Mouse (Mus musculus): ENCODE measurements around the gene Bcor. TPM values are rescaled to one million over a fixed set of nuclear protein-coding genes. Genes with fewer than 3 reads are reported as not detected.
A peak's percentile ranks its signal among the peaks of the same experiment; 100 is the strongest.

Gene Bcor
- polyA plus RNA-seq, 1 experiment: 6.7 TPM

DNA sequence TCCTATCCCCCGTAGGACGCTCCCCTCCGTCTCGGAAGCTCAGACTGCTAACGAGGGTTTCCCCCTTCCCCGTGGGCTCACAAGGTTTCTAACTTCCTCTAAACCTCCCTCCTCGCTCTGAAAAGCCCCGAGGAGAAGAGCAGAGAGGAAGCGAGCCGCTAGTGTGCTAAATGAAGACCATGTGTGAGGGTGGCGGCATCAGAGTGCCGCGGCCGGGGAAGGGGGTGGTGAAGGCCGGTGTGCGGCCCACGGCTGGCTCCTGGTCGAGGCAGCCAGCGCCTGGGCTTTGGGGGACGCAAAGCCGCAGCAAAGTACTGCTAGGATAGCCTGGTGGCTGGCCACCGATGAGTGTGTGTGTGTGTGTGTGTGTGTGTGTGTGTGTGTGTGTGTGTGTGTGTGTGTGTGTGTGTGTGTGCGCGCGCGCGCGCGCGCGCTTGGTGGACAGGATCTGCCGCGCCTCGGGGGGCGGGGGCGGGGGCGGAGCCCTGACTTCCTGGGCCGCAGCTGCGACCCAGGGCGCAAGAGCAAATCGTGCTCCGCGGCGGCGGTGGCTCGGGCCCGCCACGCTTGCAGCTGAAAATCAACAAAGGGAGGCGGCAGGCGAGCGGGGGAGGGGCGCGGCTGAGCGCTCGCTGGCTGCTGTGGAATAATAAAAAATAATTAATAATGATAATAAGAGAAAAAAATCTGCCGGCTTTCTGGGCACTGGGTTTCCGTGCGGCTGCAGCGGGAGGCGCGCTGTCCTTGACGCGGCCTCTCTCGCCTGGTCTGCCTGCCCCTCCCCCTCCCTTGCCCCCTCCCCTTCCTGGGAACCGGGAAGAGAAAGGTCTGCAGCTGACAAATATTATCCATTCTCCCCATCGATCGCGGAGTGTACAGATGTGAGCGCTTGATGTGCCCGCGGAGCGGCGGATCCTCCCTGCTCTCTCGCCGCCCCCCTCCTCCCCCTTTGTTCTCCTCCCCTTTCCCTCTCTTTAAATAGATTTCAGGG is 24.7 kb downstream of the Bcor start:
- Histone ChIP-seq H3K4me3 (ENCODE audit: insufficient read depth, low read depth, low read length) (peak overlapping the region; percentile 55), H3K27ac (replicated peaks; ENCODE audit: low read depth, low read length) (peak overlapping the region; percentile 56), H3K4me1 (ENCODE audit: control insufficient read depth, insufficient read depth, insufficient read length, low read length) (peaks cover 5% of the 10 kb centered on the region; the same call in 1 of the 2 replicates)

DNA sequence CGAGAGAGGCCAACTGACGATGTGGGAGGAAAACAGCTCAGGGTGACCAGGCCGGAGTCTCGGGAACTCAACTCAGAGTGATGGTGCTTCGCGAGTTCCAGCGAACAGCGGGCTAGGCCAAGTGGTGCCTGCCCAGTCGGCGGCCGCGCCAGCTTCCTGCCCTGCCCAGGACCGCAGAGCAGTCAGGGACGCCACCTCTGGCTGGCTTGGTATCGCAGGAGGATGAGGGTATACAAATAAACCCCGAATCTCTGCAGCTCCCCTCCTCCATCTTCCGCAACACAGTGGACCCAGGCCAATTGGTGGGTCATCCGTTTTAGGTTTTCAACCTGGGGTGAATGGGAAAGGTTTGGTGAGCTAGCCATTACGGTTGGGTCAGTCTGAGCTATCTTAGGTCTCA is 25.6 kb downstream of the Bcor start:
- Histone ChIP-seq H3K4me3 (ENCODE audit: insufficient read depth, low read depth, low read length) (peak overlapping the region; percentile 55), H3K27ac (replicated peaks; ENCODE audit: low read depth, low read length) (peak overlapping the region; percentile 10; the same call in 1 of the 2 replicates), H3K4me1 (ENCODE audit: control insufficient read depth, insufficient read depth, insufficient read length, low read length) (peaks cover 5% of the 10 kb centered on the region; the same call in 1 of the 2 replicates)

DNA sequence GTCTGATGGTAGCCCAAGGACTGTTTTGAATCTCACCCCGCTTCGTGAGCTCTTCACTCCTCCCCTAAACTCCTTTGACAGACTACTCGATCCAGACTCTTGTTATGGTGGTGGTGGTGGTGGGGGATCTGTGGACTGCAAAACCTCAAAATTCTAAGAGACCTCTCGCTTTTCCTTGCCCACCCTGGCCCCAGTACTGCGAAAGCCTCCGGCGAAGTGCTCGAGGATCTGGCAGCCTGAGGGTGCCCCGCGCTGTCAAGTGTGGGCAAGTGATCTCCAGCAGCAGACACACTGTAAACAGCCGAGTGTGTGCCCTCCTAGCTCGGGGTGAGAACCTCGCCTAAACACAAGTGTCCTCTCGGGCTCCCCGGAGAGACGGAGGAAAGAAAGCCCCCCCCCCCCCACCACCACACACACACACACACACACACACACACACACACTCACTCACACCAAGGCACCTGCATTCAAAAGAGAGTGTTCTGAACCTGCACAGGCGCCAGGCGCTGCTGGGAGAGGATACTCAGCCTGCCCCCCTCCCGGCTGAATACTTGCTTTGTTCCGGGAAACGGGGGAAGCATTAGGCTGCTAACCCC is 26.2 kb downstream of the Bcor start:
- Histone ChIP-seq H3K4me3 (ENCODE audit: insufficient read depth, low read depth, low read length) (peak overlapping the region; percentile 50), H3K27ac (replicated peaks; ENCODE audit: low read depth, low read length) (no peak overlapping the region), H3K4me1 (ENCODE audit: control insufficient read depth, insufficient read depth, insufficient read length, low read length) (peaks cover 5% of the 10 kb centered on the region; the same call in 1 of the 2 replicates)

- H3K27ac ChIP-seq (replicated peaks; ENCODE audit: low read depth, low read length): no peak overlapping the region
- peaks cover 5% of the 10 kb centered on the region; the same call in 1 of the 2 replicates for H3K4me1 ChIP-seq (ENCODE audit: control insufficient read depth, insufficient read depth, insufficient read length, low read length)
- peak overlapping the region; percentile 50 for H3K4me3 ChIP-seq (ENCODE audit: insufficient read depth, low read depth, low read length)
Measured at GRCm38 (mm10) chrX:12133178-12133835, 26.8 kb downstream of the Bcor start.

DNA sequence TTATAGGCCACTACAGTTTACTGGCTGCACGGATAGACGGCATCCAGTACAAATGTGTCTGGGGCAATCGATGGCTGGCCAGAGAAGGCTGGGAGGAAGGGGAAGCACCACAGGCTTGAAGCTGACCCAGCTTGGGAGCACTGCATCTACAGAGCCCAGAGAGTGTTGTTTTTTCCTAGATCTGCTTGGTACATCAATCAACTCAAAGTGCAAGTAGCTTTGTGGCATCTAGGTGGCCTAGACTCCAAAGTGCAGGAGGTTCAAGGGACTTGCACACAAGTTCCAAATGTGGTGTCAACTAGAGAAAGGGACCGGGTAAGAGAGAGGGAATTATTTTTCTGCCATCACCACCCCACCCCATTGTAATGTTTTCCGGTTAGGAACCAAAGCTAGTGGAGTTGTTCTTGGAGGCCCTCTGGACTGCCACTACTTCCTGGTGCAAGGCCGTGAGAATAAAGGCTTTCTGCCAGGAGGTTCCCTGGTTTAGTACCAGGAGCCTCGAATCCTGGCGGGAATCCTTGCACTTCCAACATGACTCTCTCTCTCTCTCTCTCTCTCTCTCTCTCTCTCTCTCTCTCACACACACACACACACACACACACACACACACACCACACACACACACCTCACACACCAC is 27.5 kb downstream of the Bcor start:
- peak overlapping the region; percentile 50; the same call in 1 of the 2 replicates for H3K4me3 ChIP-seq (ENCODE audit: insufficient read depth, low read depth, low read length)
- H3K27ac ChIP-seq (replicated peaks; ENCODE audit: low read depth, low read length): no peak overlapping the region
- peaks cover 5% of the 10 kb centered on the region; the same call in 1 of the 2 replicates for H3K4me1 ChIP-seq (ENCODE audit: control insufficient read depth, insufficient read depth, insufficient read length, low read length)

DNA sequence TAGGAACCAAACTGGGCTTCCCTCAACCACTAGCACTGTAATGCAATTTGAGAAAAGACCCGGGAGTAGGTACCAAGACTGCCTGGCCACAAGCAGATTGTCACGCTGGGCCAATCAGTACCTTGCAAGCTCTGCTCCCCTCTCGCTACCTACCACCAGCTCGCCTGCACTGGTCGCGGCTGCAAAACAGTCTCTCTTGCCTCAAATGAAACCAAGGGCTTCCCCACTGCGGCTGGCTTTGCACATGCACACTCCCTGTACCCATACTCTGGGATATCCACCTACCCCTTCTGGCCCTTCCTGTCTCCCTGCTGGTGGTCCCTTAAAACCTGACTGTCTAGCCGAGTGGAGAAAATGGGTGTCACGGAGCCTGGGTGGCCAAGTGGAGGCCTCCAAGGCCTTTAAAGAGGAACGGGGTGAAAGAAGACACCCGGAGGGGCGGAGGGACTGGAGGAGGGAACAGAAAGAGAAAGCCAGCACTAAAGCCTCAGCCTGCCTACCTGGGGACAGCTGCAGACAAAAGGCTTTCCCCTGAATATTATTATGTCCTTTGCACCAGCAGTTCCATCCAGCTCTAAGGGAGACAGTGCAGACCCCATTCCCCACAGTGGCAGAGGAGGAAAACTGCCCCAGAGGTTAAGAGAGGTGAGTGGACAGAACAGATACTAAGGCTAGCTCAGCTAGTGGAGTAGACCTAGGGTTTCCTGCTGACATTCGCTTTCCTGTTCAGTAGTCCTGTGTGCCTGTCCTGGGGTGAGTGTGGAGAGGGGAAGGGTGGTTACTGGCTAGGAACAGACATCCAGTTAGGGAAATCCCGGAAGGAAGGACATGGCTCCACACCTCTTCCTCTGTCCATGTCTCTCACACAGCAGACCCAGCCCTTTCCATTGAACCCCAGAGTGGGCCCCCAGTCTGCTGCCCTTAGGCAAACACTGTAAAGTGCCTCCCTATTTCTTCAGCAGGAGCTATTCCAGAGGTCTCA is 30.0 kb downstream of the Bcor start:
- no peak overlapping the region for H3K27ac ChIP-seq (replicated peaks; ENCODE audit: low read depth, low read length)

DNA sequence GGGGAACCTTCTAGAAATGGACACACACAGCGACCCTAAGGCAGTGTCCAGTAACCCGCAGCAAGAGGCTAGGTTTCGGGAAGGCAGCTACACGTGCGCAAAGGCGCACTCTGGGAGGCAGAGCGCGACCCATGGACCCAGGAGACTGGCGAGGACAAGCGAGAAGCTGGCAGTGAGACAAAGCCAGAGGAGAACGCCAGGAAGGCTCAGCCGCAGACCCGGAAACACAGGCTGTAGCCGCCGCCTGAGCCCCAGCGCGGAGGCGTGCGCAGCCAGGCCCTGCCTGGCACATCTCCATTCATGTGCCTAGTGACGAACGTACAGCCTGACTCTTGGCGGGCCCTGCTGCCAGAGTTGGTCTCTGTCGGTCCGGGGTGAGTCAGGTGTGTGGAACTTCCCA is 30.9 kb downstream of the Bcor start:
- peak overlapping the region; percentile 42 for H3K4me3 ChIP-seq (ENCODE audit: insufficient read depth, low read depth, low read length)
- H3K4me1 ChIP-seq (ENCODE audit: control insufficient read depth, insufficient read depth, insufficient read length, low read length): peaks cover 5% of the 10 kb centered on the region; the same call in 1 of the 2 replicates
- H3K27ac ChIP-seq (replicated peaks; ENCODE audit: low read depth, low read length): no peak overlapping the region

More for the DNA sequence above, 30.0 kb downstream of the Bcor start:
- H3K4me1 ChIP-seq (ENCODE audit: control insufficient read depth, insufficient read depth, insufficient read length, low read length): peaks cover 5% of the 10 kb centered on the region; the same call in 1 of the 2 replicates
- H3K4me3 ChIP-seq (ENCODE audit: insufficient read depth, low read depth, low read length): no peak overlapping the region

DNA sequence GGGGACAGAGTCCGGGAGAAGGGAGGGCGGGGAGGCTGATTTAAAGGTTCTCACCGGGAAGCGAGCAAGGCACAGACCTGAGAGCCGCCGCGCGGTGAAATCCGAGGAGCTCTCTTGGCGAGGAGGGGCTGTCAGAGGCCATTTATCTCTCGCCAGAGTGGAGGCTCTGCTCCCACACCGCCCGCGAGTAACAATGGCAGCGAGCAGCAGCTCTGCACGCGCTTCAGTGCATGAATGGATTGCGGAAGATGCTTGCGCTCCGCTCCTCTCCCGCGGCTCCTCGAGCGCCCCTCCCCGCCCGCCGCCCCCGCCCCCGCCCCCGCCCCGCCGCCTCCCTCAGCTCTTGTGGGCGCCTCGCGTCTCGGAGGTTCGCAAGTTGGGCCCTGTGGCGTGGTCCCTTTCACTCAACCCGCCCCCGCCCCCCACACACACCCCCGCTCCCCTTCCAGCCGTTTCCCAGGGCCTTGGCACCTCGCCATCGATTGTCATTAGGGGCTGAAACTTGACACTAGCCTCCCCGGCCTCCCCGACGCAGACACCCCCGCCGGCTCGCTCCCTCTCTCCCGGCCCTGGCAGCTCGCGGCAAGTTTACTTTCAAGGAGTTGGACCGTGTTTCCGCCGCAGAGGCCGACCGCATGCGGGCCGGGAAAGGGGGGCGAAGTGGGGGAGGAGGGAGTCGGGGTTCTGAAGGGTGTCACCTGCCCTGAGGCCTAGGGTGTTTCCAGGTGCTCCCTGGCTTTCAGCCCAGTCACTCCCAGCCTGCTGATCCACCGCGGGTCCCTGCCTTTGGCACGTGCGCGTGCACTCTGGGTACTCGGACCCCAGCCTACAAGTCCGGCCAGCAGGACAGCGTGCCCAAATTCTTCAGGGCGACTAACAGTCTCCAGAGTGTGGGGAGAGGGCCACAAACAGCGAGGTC is 31.7 kb downstream of the Bcor start:
- Histone ChIP-seq H3K4me3 (ENCODE audit: insufficient read depth, low read depth, low read length) (peak overlapping the region; percentile 57), H3K27ac (replicated peaks; ENCODE audit: low read depth, low read length) (no peak overlapping the region), H3K4me1 (ENCODE audit: control insufficient read depth, insufficient read depth, insufficient read length, low read length) (peaks cover 3% of the 10 kb centered on the region; the same call in 1 of the 2 replicates)

DNA sequence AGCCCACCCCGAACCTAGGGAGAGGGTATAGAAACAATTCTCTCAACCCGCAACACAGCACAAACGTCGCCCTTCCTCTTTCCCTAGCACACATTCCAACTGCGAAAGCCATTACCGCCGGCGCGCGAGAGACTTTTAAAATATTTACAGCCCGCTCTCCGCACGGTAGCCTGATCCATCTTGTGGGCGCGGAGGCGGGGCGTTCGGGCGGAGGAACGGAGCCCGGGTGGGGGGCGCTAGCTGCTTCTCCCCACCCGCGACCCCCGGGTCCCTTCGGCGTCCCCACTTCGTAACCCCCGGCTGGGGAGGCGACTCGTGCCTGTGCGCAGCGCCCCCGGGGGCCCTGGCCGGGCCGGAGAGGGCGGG is 32.4 kb downstream of the Bcor start:
- Histone ChIP-seq H3K27ac (replicated peaks; ENCODE audit: low read depth, low read length) (no peak overlapping the region), H3K4me1 (ENCODE audit: control insufficient read depth, insufficient read depth, insufficient read length, low read length) (no peaks in the 10 kb centered on the region), H3K4me3 (ENCODE audit: insufficient read depth, low read depth, low read length) (peak overlapping the region; percentile 57)

GRCm38 (mm10) chrX:12127106-12127670 is 33.0 kb downstream of the Bcor start:
- Histone ChIP-seq H3K4me3 (ENCODE audit: insufficient read depth, low read depth, low read length) (peak overlapping the region; percentile 57), H3K27ac (replicated peaks; ENCODE audit: low read depth, low read length) (no peak overlapping the region), H3K4me1 (ENCODE audit: control insufficient read depth, insufficient read depth, insufficient read length, low read length) (no peaks in the 10 kb centered on the region)

- Histone ChIP-seq H3K27ac (replicated peaks; ENCODE audit: low read depth, low read length) (no peak overlapping the region), H3K4me1 (ENCODE audit: control insufficient read depth, insufficient read depth, insufficient read length, low read length) (no peaks in the 10 kb centered on the region), H3K4me3 (ENCODE audit: insufficient read depth, low read depth, low read length) (no peak overlapping the region)
Measured at GRCm38 (mm10) chrX:12126408-12127105, 33.6 kb downstream of the Bcor start.

- H3K27ac ChIP-seq (replicated peaks; ENCODE audit: low read depth, low read length): no peak overlapping the region
- no peak overlapping the region for H3K4me3 ChIP-seq (ENCODE audit: insufficient read depth, low read depth, low read length)
- no peaks in the 10 kb centered on the region for H3K4me1 ChIP-seq (ENCODE audit: control insufficient read depth, insufficient read depth, insufficient read length, low read length)
Measured at GRCm38 (mm10) chrX:12124571-12124970, 35.6 kb downstream of the Bcor start.

Data from brown adipose tissue, adult 24 weeks (tissue).